In genomic region chr4:66828686-66829085, GRCm38 (mm10) we compare ENCODE assay signal across 9 mouse cellular contexts. TPM values are rescaled to one million over a fixed set of nuclear protein-coding genes. Genes with fewer than 3 reads are reported as not detected.
DNase-seq lines count a peak whose midpoint lies in the region; ATAC-seq and TF ChIP-seq lines count a peak whose summit lies in the region.
"Had no signal": no experiment of that assay in that cellular context is flagged by ENCODE, and none has a peak within 500 bp of the region (broad histone marks: within the 10 kb centered on the region; RNA-seq: fewer than 3 reads in every experiment).

No protein-coding gene starts in this region.

- WGBS in intestine, embryonic 16.5 days: 23% methylated on average over 5 of the region's 5 CpGs
- 70% methylated on average over 5 of the region's 5 CpGs for WGBS in cerebellum, adult 2 months

- TF ChIP-seq CTCF in cerebellum, adult 2 months (IDR thresholded peaks at IDR 0.05; ENCODE audit: borderline replicate concordance, insufficient read depth, low read depth, low read length): no peak

- DNase-seq in gastrocnemius, adult 18-20 months (ENCODE audit: low spot score): peak; percentile 45
- no peak for DNase-seq in gastrocnemius, postnatal 4 days (ENCODE audit: low spot score in 2 of 2)
- DNase-seq in urinary bladder, postnatal 14 days (ENCODE audit: low spot score): peak; percentile 26
- no peak for DNase-seq in urinary bladder, adult 2 months (ENCODE audit: low spot score)
- DNase-seq in testis, postnatal 14 days (ENCODE audit: low spot score): no peak
- DNase-seq in right cerebral cortex, adult 2 months (ENCODE audit: low spot score in 2 of 2): no peak
- DNase-seq in cerebellum, adult 2 months: no peak

- no peaks in the 10 kb centered on the region for H3K27me3 ChIP-seq in intestine, embryonic 16.5 days (replicated peaks; ENCODE audit: control insufficient read depth, insufficient read depth, low read length)
- no peaks in the 10 kb centered on the region for H3K27me3 ChIP-seq in cerebellum, adult 2 months (ENCODE audit: control insufficient read depth, insufficient read depth, low read length)
- H3K27me3 ChIP-seq: lung, embryonic 15.5 days had no signal

- no peak overlapping the region for H3K4me3 ChIP-seq in intestine, embryonic 16.5 days (ENCODE audit: low read length)
- no peak overlapping the region for H3K4me3 ChIP-seq in cerebellum, adult 2 months (replicated peaks; ENCODE audit: insufficient read depth, low read depth, low read length)

- H3K9me3 ChIP-seq in intestine, embryonic 16.5 days (ENCODE audit: control insufficient read depth, low read length): no peaks in the 10 kb centered on the region
- H3K9me3 ChIP-seq: lung, embryonic 15.5 days had no signal

- H3K9ac ChIP-seq in intestine, embryonic 16.5 days (ENCODE audit: low read depth, low read length): no peak overlapping the region
- H3K9ac ChIP-seq: lung, embryonic 15.5 days had no signal

- ATAC-seq in intestine, embryonic 16.5 days: peak; percentile 64

- no peak for TF ChIP-seq POLR2A in cerebellum, adult 2 months (IDR thresholded peaks at IDR 0.05; ENCODE audit: borderline replicate concordance, insufficient read depth, low read length)

- H3K4me1 ChIP-seq in intestine, embryonic 16.5 days (ENCODE audit: control insufficient read depth, insufficient read depth, low read length): no peaks in the 10 kb centered on the region
- H3K4me1 ChIP-seq in cerebellum, adult 2 months (ENCODE audit: control insufficient read depth, insufficient read depth, low read length): no peaks in the 10 kb centered on the region

- H3K4me2 ChIP-seq in intestine, embryonic 16.5 days (ENCODE audit: low read depth, low read length): no peak overlapping the region

- H3K36me3 ChIP-seq in intestine, embryonic 16.5 days (ENCODE audit: control insufficient read depth, insufficient read depth, low read length): no peaks in the 10 kb centered on the region
- H3K36me3 ChIP-seq: lung, embryonic 15.5 days had no signal

- H3K27ac ChIP-seq in intestine, embryonic 16.5 days (ENCODE audit: low read length): no peak overlapping the region
- no peak overlapping the region for H3K27ac ChIP-seq in cerebellum, adult 2 months (ENCODE audit: insufficient read depth, low read length)

RNA-seq across cellular contexts. Expression of gene Tlr4, which starts 1.3 kb away (rescaled TPM):
- 1 to 10 TPM; 4.2 to 8.2 TPM for total RNA-seq in gastrocnemius, adult 18-20 months (2021)
- total RNA-seq in gastrocnemius, postnatal 4 days (2021): 10 to 100 TPM in 1 of 2 experiments, 1 to 10 TPM in 1; 8.1 to 11.0 TPM
- polyA plus RNA-seq in urinary bladder, adult 2 months (2012; rRNA removed): 6.3 and 7.2 TPM in 2 replicates
- polyA plus RNA-seq in intestine, embryonic 16.5 days (2015; fragmentation: Nextera tagmentation; extraction: Ambion mirVana): 1.1 TPM in 2 replicates
- polyA plus RNA-seq in cerebellum, adult 2 months (2012; rRNA removed): 0.36 and 0.46 TPM in 2 replicates

Comparison
In these comparisons a context has a peak if more than half of its experiments do, and no peak if none do; other contexts are left out.
1. DNase-seq: peak in gastrocnemius, adult 18-20 months (single experiment) and urinary bladder, postnatal 14 days (single experiment); none in gastrocnemius, postnatal 4 days (0 of 2), urinary bladder, adult 2 months (single experiment), testis, postnatal 14 days (single experiment), right cerebral cortex, adult 2 months (0 of 2) and cerebellum, adult 2 months (0 of 2).